Mouse (Mus musculus): ENCODE data around the gene Tmem202.

DNA sequence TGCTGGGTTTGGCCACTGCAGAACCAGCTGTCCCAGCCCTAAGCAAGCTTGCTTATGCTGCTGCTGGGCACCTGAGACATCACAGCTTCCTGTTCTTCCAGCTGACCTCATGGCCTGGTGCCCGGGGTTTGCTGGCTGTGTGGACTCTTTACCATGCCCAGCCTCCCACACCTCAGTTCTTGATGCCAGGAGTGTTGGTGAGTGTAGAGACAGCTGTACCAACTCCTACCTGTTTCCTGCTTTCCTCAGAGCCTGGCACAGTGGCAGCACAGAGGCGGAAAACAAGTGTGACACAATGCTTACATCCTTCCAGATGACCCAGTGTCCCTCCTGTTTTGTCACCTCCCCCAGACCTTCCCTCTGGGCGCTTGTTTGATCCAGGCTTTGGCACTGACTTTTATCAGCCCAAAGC is 12.0 kb upstream of the Tmem202 start:
- TF ChIP-seq CTCF (IDR thresholded peaks at IDR 0.05; ENCODE audit: low read depth, low read length) (no peak), POLR2A (IDR thresholded peaks at IDR 0.05; ENCODE audit: borderline replicate concordance, low read depth, low read length) (no peak)
